Mouse (Mus musculus) right cerebral cortex, postnatal 36 days (tissue): ENCODE measurements around the gene Gm6377.

Experiments used
- DNase-seq, 2 experiments: peaks; one replicate each; pipeline ENCODE4 v3.0.0; 2022; ENCODE audit warnings: low spot score in 2 of 2, mixed read lengths in 1 of 2

Gm6377 gene

DNA sequence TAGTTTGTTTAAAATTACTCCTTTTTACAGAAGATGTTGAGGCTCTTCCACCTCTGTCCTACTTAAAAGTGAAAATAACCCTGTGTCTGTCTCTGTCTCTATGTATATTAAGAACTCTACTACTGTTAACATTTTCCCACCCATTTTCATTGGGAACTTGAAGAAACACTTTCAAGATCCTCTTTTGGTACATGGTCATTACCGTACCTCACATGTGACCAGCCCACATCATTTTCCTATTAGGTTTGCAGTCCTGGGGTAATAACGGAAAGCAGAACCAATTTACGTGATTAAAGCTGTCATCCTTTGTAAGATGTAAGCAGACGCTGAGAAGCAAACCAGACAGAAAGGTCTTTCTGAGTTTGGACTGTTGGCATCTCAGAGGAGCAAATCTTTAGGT is at the start of gene Gm6377:
TSS of gene Gm6377 (plus strand) at position 289 of the 400 bp plus-strand sequence.
- DNase-seq = no peak

DNA sequence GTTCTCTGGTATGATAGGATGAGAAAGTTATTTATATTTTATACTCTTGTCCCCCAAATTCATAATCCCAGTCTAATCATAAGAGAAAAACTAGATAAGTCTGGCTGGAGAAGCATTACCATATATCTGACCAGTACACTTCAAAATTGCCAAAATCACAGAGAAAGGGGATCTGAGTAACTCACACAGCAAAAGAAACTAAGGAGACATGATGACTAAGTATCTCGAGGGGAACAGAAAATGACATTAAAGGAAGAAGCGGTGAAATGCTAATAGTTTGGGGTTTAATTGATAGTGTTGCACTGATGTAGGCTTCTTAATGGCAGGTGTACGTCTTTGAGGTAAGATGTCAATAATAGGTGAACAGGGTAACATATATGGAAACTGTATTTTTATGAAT is 49.4 kb upstream of the Gm6377 start:
- DNase-seq = no peak

DNA sequence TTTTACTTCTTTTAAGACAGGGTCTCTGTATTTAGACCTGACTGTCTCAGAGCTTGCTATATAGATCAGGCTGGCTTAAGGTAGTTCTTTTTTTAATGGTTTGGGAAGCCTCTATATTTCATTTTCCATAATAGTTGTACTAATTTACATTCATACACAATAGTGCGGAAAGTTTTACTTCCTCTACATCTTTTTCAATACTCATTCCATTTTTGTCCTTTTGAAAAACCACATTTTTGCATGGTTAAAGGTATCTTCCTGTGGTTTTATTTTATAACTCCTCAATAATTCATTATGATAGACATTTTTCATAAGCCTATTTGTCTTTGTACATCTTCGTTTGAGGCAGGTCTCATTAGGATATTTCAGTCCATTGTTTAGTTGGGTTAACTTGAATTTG is 45.3 kb upstream of the Gm6377 start:
- DNase-seq = no peak

DNA sequence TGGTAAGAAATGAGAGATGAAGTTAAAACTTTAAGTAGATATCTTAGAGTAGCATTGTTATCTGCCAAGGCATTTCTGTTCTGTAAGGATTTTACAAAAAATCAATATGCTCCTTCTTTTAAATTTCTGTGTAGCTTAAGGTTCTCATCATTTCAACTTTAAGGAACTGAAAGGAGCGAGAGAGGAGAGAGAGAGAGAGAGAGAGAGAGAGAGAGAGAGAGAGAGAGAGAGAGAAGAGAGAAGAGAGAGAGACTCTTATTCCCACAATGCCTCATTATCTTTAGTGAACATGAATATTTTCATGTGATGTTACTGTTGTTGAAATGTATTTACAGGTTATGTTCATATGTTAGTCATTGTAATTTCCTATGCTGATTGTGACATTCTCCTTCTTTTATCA is 36.2 kb upstream of the Gm6377 start:
- DNase-seq = no peak

DNA sequence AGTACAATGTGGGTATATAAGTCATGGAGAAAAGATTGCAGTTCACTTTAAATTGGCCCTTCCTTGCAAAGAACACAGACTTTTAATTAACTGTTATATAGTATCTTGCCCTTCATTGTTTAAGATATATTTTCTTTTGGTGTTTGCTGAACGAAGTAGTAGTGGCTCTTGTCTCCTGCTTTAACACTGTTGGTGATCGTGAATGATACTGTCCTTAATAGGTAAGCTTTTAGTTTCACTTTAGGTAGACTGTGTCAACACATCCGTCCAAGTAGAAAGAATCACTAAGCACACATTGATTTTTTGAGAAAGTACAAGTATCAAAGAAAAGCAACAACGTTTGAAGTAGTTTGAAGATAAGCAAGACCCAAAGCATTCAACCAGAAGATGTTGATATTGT is 35.7 kb upstream of the Gm6377 start:
- DNase-seq = no peak

DNA sequence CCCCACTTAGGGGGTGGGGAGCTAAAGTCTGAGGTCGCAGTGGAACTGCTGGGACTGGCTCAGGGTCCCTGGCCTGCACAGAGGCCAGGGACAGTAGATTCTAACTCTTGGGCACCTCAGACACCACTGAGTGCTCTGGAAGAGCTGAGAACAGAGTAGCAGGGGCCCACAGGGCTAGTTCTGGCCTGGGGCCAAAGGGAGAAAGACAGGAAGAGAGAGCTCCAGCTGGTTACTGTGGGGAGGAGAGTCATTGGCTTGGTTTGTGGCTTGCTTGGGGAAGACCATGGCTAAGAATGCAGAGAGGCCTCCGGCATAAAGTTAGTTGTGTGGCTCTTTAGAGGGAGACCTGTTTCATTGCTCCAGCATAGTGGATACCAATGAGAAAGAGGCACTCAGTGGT is 21.5 kb upstream of the Gm6377 start:
- no peak for DNase-seq

DNA sequence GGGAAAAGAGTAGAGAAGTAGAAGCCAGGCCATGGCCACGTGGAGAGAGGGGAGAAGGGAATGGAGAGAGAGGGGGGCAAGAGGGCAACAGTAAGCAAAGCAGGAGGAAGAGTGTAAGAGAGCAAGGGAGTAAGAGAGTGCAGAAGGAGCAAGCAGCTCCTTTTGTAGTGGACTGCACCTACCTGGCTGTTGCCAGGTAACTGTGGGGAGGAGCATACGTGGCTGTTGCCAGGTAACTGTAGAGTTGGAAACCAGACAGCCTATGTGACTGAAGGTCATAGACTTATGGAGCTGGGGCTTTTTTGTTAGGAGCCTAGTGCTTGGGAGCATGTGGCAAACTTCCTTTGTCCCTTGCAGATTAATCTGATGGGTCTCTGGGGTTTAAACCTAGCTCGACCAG is 21.1 kb upstream of the Gm6377 start:
- DNase-seq = no peak

DNA sequence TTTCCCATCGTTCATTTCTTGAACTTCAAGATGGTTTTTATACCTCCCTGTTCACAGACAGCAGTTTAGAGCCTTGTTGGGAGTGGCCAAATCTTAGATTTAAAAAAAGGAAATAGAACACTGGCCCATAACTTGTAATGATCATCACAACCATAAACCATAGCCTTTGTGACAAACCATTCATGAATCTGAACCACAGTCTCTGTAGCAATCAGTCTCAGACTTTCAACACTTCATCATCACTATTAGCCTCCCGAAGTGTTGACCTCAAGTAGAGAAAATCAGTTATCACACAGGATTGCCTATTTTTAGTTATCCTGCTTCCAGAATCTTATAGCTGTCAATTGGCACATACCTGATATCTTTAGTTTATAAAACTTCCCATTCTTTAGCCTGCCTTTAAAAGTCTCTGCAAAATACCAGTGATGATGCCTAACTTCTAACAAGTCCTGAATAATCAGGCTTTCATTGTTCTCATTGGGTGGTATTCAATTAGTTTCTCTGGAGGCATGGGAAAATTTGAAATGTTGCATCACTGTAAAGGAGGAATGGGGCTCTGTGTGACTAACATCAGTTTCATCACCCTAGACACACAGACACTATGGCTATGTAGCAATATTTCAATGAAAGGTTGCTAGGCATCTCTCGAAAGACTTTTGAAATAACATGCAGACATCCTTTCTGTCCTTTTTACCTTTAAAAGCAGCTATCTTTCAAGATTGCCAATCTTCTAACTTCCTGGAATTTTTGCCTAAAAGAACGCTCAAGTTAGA is 11.7 kb upstream of the Gm6377 start:
- DNase-seq = no peak

DNA sequence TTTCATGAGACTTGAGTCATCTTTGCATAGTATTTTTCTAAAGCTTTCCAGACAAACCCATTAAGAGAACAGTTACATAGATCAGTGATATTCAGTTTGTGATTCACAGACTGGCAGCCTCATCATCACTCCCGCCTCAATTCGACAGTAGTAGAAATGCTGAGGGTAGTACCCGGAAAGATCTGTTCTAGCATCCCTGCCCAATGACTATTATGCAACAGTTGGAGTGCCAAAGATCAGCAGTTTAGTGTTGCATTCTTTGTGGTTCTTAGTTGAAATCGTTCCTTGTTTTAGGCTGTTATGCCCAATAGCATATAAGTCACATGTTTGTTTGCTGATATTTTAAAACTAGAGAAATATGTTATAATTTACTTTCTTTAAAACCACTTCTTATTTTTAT is 6.9 kb upstream of the Gm6377 start:
- DNase-seq = no peak

DNA sequence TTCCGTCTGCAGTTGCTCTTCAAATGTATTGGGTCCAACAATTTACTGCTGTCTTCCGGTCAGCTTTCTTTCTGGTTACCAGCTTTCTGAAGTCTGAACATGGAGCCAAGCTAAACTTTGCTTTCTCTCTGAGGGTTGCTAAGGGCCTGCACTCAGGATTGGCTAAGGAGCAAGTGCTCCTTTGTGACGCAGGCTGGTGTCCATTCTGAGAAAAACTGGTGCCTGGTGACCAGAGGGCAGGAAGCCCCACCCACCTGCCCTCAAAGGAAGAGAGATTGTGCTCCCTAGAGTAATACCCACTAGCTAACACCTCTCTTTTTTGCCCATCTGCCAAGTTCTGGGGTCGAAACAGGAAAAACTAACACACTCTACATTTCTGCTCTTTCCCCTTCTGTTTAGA is 5.6 kb upstream of the Gm6377 start:
- DNase-seq = no peak

DNA sequence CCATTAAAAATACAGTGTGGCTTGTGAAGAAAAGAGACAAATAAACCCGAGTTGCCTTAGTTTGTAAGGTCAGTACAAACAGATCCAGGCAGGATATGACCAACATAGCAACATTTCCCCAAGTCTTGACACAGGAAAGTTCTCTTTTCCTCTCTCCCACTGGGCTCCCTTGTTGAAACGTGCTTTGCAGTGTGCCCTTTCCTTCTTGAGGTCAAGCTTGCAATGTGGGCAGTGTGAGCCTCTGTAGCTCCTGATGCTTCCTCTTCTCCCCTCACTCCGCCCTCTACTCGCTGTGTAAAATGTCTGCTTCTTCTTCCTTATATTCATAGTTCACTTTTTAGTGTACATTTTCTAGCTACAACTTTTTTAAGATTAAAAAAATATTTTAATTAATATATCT is 5.1 kb upstream of the Gm6377 start:
- no peak for DNase-seq

DNA sequence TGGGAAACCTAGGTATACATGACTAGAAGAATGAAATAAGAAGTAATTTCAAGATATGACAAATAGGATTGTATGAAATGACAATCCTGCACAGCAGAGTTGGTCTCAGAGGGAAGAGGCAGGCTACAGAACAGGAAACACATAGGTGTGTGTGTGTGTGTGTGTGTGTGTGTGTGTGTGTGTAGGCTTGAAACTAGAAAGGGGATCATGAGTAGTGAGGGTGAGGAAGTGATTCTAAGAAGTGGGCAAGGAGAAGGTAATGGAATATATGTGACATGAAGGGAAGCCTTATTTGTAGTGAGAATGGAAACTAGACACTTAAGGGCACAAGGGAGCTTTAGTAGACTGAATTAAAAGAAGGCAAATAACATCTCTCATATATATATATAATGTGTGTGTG is 11.3 kb downstream of the Gm6377 start:
- no peak for DNase-seq

DNA sequence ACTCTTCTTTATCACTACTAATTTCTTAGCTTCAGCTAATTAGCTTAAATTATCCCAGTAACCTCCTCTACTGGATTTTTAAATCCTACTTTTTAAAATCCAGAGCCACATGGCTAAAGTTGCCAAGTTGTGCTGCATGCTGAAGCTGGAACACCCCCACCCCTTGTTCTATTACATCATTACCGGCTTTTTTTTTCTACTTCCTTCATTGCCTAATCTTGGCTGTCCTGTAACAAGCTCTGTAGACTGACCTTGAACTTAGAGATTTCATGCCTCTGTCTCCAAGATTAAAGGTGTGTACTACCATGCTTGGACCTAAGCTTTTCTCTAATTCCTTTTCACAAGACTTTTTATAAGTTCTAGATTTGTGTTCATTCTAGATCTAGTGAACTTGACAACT is 32.2 kb downstream of the Gm6377 start:
- DNase-seq = no peak

DNA sequence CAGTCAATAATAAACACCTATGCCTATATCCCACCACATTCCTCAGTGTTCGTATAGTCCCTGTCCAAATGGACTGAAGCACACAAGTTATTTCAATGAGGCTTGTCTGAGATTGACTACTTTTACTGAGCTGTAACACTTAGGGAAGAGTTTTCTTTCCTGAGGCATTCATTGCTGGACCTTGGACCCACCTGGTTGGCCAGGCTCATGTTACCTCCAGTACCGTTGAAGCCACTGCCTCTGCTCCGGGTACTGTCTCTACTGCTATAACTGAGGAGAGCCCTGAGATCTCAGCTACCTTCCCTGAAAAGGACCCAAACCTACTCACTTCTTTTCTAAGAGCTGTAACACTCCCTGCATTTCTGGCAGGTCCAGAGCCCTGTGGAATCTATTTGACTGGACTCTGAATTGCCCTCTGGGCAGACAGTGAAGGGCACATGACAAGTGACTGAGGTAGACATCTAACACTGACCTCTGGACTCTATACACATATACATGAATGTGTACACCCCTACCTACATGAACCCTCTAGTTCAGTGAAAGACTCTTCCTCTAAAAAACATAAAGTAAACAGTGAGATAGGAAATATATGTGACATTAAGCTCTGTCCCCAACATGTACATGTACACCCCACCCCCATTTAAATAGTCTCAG is 39.0 kb downstream of the Gm6377 start:
- DNase-seq = no peak

DNA sequence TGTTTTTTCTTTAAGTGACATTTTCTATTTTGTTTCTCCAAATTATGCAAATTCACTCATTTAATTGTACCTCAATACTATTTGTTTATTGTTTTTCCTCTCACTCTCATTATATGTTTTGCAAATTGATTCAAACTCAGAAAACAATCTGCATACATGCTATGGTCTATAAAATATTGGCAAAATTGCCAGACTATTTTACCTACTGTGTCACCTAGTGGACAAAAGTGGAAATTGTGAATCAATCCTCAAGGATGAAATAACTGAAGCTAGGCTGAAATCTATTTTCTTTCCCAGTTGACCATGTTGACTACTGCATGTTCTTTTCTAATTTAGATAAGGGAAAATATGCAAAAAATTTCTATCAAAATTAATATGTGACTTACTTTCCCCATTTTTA is 41.6 kb downstream of the Gm6377 start:
- DNase-seq = no peak
